In the genomic region with DNA sequence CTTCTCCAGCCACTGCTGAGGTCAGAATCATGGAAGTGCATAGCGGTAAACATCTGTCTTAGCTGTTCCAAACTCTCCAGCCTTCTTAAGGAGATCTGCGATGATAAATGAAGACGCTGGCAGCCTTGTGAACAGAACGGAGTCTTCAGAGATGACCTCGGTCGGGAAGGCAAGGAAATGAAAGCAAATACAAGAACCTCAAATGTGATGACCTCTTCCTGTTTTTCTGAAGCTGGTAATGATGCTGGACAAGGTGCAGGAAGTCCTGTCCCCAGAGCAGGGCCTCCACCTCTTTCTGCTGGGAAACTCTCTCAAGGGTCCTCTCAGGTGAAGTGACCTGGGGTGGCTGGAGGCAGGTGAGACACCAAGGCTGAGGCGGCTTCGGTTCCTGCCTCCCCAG, we compare ENCODE assay signal across 16 mouse cellular contexts.
DNase-seq lines count a peak whose midpoint lies in the region; TF ChIP-seq lines count a peak whose summit lies in the region.
"Had no signal": no experiment of that assay in that cellular context is flagged by ENCODE, and none has a peak within 500 bp of the region (broad histone marks: within the 10 kb centered on the region; RNA-seq: fewer than 3 reads in every experiment).

No protein-coding gene starts in this region.

- TF ChIP-seq POLR2A in bone marrow, adult 2 months (IDR thresholded peaks at IDR 0.05; ENCODE audit: borderline replicate concordance, control insufficient read depth, low read depth, low read length), result no peak

- WGBS in bone marrow, adult 2 months, result 28% methylated on average over 8 of the region's 8 CpGs

- H3K4me1 ChIP-seq in bone marrow, adult 2 months (ENCODE audit: control insufficient read depth, insufficient read depth, low read length), result no peaks in the 10 kb centered on the region; the same call in 1 of the 2 replicates
- H3K4me1 ChIP-seq: forebrain, embryonic 15.5 days; hindbrain, embryonic 12.5 days; midbrain, embryonic 12.5 days had no signal

- H3K27ac ChIP-seq in bone marrow, adult 2 months (ENCODE audit: control insufficient read depth, insufficient read depth, low read depth, low read length, poor library complexity), result 0 out of 2 replicates have a peak overlapping the region, but pooled peaks have one; percentile 12
- H3K27ac ChIP-seq: forebrain, embryonic 15.5 days; heart, embryonic 15.5 days; hindbrain, embryonic 12.5 days; limb, embryonic 13.5 days; midbrain, embryonic 12.5 days had no signal

- H3K4me3 ChIP-seq in bone marrow, adult 2 months (replicated peaks; ENCODE audit: control insufficient read depth, low read depth, low read length), result no peak overlapping the region
- H3K4me3 ChIP-seq: forebrain, embryonic 15.5 days; heart, embryonic 15.5 days; hindbrain, embryonic 12.5 days; limb, embryonic 13.5 days; midbrain, embryonic 12.5 days; myocyte had no signal

- DNase-seq in adrenal gland, adult 2 months, result peak; percentile 19
- DNase-seq in adrenal gland, adult 8-10 months, result no peak
- DNase-seq in kidney, adult 9 months, result peak; percentile 42
- no peak for DNase-seq in kidney, postnatal 10 days
- DNase-seq in lung, postnatal 36 days, result peak; percentile 42
- DNase-seq in cerebellum, adult 9-11 months, result no peak
- no peak for DNase-seq in layer of hippocampus, postnatal 25 days (ENCODE audit: extremely low spot score in 1 of 2, low spot score in 1 of 2)
- DNase-seq: cerebellum, adult 8-10 months; embryo, embryonic 11 days had no signal

- TF ChIP-seq CTCF in bone marrow, adult 2 months (IDR thresholded peaks at IDR 0.05; ENCODE audit: control insufficient read depth, insufficient read depth, low read length), result no peak

Comparison
In these comparisons a context has a peak if more than half of its experiments do, and no peak if none do; other contexts are left out.
1. DNase-seq: peak in adrenal gland, adult 2 months (single experiment), kidney, adult 9 months (single experiment) and lung, postnatal 36 days (single experiment); none in adrenal gland, adult 8-10 months (single experiment), kidney, postnatal 10 days (single experiment), cerebellum, adult 9-11 months (single experiment) and layer of hippocampus, postnatal 25 days (0 of 2).